Mouse (Mus musculus): ENCODE measurements around the gene Ly6g6f. TPM values are rescaled to one million over a fixed set of nuclear protein-coding genes. Genes with fewer than 3 reads are reported as not detected.

Ly6g6f gene
- polyA plus RNA-seq, 1 experiment from 2014 or later: not detected

GRCm38 (mm10) chr17:35046681-35047455 lies 38.5 kb downstream of the Ly6g6f start, which contains the start of gene Msh5:
Msh5 (minus strand) TSS chr17:35046745.

Other genes with a start within 250 kb of the Ly6g6f start
- gene Stk19, start 248.7 kb downstream of the Ly6g6f start, polyA plus RNA-seq (2017; shearing (Covaris generic)): 31.8 TPM
- 78.8 TPM for gene Dxo, start 248.6 kb downstream of the Ly6g6f start, polyA plus RNA-seq (2017; shearing (Covaris generic))
- gene Skiv2l, start 235.4 kb downstream of the Ly6g6f start, polyA plus RNA-seq (2017; shearing (Covaris generic)): 126 TPM
- gene Nelfe, start 235.2 kb downstream of the Ly6g6f start, polyA plus RNA-seq (2017; shearing (Covaris generic)): 47.9 TPM
- 0.91 TPM for gene Cfb, start 223.1 kb downstream of the Ly6g6f start, polyA plus RNA-seq (2017; shearing (Covaris generic))
- 0.36 TPM for gene Zbtb12, start 206.1 kb downstream of the Ly6g6f start, polyA plus RNA-seq (2017; shearing (Covaris generic))
- 0.07 TPM for gene Gm20547, start 203.6 kb downstream of the Ly6g6f start, polyA plus RNA-seq (2017; shearing (Covaris generic))
- gene C2, start 187.3 kb downstream of the Ly6g6f start, polyA plus RNA-seq (2017; shearing (Covaris generic)): 2.6 TPM
- gene Ehmt2, start 187.1 kb downstream of the Ly6g6f start, polyA plus RNA-seq (2017; shearing (Covaris generic)): 69.4 TPM
- not detected for gene Slc44a4, start 171.1 kb downstream of the Ly6g6f start, polyA plus RNA-seq (2017; shearing (Covaris generic))
- gene Neu1, start 154.4 kb downstream of the Ly6g6f start, polyA plus RNA-seq (2017; shearing (Covaris generic)): 75.2 TPM
- 15.6 TPM for gene Hspa1b, start 126.4 kb downstream of the Ly6g6f start, polyA plus RNA-seq (2017; shearing (Covaris generic))
- gene Gm20481, start 115.7 kb downstream of the Ly6g6f start, polyA plus RNA-seq (2017; shearing (Covaris generic)): not detected
- 2.8 TPM for gene Hspa1a, start 113.5 kb downstream of the Ly6g6f start, polyA plus RNA-seq (2017; shearing (Covaris generic))
- not detected for gene Hspa1l, start 112.9 kb downstream of the Ly6g6f start, polyA plus RNA-seq (2017; shearing (Covaris generic))
- gene Lsm2, start 103.7 kb downstream of the Ly6g6f start, polyA plus RNA-seq (2017; shearing (Covaris generic)): 81.8 TPM
- 174 TPM for gene Vars, start 84.6 kb downstream of the Ly6g6f start, polyA plus RNA-seq (2017; shearing (Covaris generic))
- 0.18 TPM for gene Vwa7, start 69.0 kb downstream of the Ly6g6f start, polyA plus RNA-seq (2017; shearing (Covaris generic))
- gene Sapcd1, start 57.6 kb downstream of the Ly6g6f start, polyA plus RNA-seq (2017; shearing (Covaris generic)): 0.81 TPM
- 1.2 TPM for gene Msh5, start 38.9 kb downstream of the Ly6g6f start, polyA plus RNA-seq (2017; shearing (Covaris generic))
- gene Clic1, start 35.6 kb downstream of the Ly6g6f start, polyA plus RNA-seq (2017; shearing (Covaris generic)): 479 TPM
- 1.2 TPM for gene Ddah2, start 26.6 kb downstream of the Ly6g6f start, polyA plus RNA-seq (2017; shearing (Covaris generic))
- gene Ly6g6c, start 20.2 kb downstream of the Ly6g6f start, polyA plus RNA-seq (2017; shearing (Covaris generic)): not detected
- gene Mpig6b, start 19.4 kb downstream of the Ly6g6f start, polyA plus RNA-seq (2017; shearing (Covaris generic)): not detected
- gene Ly6g6e, start 8.7 kb downstream of the Ly6g6f start, polyA plus RNA-seq (2017; shearing (Covaris generic)): not detected
- not detected for gene Ly6g6d, start 7.5 kb downstream of the Ly6g6f start, polyA plus RNA-seq (2017; shearing (Covaris generic))
- gene Abhd16a, start 3.7 kb upstream of the Ly6g6f start, polyA plus RNA-seq (2017; shearing (Covaris generic)): 66.3 TPM
- not detected for gene Ly6g5c, start 22.7 kb upstream of the Ly6g6f start, polyA plus RNA-seq (2017; shearing (Covaris generic))
- 1.1 TPM for gene Ly6g5b, start 29.8 kb upstream of the Ly6g6f start, polyA plus RNA-seq (2017; shearing (Covaris generic))
- gene Gpank1, start 35.8 kb upstream of the Ly6g6f start, polyA plus RNA-seq (2017; shearing (Covaris generic)): 52.4 TPM
- 244 TPM for gene Csnk2b, start 36.4 kb upstream of the Ly6g6f start, polyA plus RNA-seq (2017; shearing (Covaris generic))
- gene D17H6S53E, start 40.8 kb upstream of the Ly6g6f start, polyA plus RNA-seq (2017; shearing (Covaris generic)): 3.3 TPM
- not detected for gene Apom, start 46.4 kb upstream of the Ly6g6f start, polyA plus RNA-seq (2017; shearing (Covaris generic))
- 57.1 TPM for gene Bag6, start 49.6 kb upstream of the Ly6g6f start, polyA plus RNA-seq (2017; shearing (Covaris generic))
- 26.9 TPM for gene Prrc2a, start 79.3 kb upstream of the Ly6g6f start, polyA plus RNA-seq (2017; shearing (Covaris generic))
- gene Aif1, start 90.5 kb upstream of the Ly6g6f start, polyA plus RNA-seq (2017; shearing (Covaris generic)): 2.2 TPM
- gene Lst1, start 102.8 kb upstream of the Ly6g6f start, polyA plus RNA-seq (2017; shearing (Covaris generic)): 8.7 TPM
- 2,032 TPM for gene Ltb, start 108.8 kb upstream of the Ly6g6f start, polyA plus RNA-seq (2017; shearing (Covaris generic))
- gene Tnf, start 116.4 kb upstream of the Ly6g6f start, polyA plus RNA-seq (2017; shearing (Covaris generic)): 40.7 TPM
- 158 TPM for gene Lta, start 119.7 kb upstream of the Ly6g6f start, polyA plus RNA-seq (2017; shearing (Covaris generic))
- 1.4 TPM for gene Gm16181, start 135.2 kb upstream of the Ly6g6f start, polyA plus RNA-seq (2017; shearing (Covaris generic))
- gene Atp6v1g2, start 148.1 kb upstream of the Ly6g6f start, polyA plus RNA-seq (2017; shearing (Covaris generic)): 5.4 TPM
- gene Nfkbil1, start 150.2 kb upstream of the Ly6g6f start, polyA plus RNA-seq (2017; shearing (Covaris generic)): 22.3 TPM
- gene Ddx39b, start 156.1 kb upstream of the Ly6g6f start, polyA plus RNA-seq (2017; shearing (Covaris generic)): 249 TPM
- 5,785 TPM for gene H2-D1, start 177.1 kb upstream of the Ly6g6f start, polyA plus RNA-seq (2017; shearing (Covaris generic))
- 0.17 TPM for gene H2-Q1, start 234.8 kb upstream of the Ly6g6f start, polyA plus RNA-seq (2017; shearing (Covaris generic))